Mouse (Mus musculus) embryo, embryonic 10.5 days (tissue): ENCODE measurements around the gene Foxs1.

ENCODE experiments used
- DNase-seq: peaks from one replicate; pipeline ENCODE4 v3.0.0-alpha.2; 2015; ENCODE audit warnings: low spot score

Foxs1 gene

DNA sequence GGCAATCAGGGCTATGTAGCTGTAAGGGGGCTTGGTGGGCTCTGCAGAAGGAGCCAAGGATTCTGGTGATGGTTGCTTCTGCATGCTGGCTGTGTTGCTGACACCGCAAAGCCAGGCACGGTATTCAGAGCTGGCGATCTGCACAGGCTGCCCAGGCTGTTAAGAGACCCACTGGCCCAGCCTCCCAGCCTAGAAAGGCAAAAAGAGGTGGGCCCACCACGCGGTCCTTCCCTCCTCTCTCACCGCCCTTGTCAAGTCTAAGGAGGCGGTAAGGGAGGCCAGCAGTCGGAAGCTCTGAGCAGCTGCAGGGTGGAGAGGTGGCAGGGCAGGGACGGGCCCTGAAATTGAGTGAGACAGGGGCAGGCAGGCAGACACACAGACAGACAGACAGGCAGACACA lies at the start of gene Foxs1:
Gene Foxs1, minus strand, starts transcription at position 161 of the 400 bp plus-strand sequence.
- no peak for DNase-seq

GRCm38 (mm10) chr2:152976991-152977390 lies 44.0 kb upstream of the Foxs1 start:
- no peak for DNase-seq

- no peak for DNase-seq
These were observed 32.5 kb upstream of the Foxs1 start for GRCm38 (mm10) chr2:152965555-152965954.

DNA sequence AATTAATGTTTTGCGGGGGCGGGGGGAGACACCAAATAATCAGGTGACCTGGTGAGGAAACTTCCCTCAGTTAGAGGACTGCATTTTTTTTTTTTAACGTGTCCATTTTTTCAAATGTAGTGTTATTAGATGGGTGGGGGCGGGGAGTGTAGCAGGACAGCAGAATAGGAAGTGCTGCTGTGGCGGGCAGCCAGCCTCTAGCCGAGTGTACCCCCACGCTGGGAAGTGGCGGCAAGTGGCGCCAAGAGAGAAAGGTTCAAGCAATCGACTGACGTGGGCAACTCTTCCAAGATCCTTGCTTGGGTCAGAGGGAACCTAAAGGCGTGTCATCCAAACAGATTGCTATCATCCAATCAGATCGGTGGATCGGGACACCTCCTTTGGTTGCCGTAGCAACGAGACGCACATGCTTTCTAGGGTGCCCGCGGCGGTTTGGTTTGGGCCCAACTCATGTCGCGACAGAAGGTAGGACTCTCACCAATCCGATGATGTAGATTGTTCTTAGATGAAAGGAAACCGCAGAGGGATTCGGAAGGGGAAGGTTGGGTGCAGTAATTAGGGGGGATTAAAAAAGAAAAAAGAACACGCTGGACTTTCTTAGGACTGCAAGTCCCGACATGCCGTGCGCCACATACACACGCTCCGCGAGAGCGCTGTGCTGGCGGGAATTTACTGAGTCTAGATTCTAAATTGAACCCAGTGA lies 29.2 kb upstream of the Foxs1 start, which contains the start of gene Ttll9:
Gene Ttll9, plus strand, starts transcription at position 395 of the 703 bp plus-strand sequence.
- peak; percentile 95 for DNase-seq

DNA sequence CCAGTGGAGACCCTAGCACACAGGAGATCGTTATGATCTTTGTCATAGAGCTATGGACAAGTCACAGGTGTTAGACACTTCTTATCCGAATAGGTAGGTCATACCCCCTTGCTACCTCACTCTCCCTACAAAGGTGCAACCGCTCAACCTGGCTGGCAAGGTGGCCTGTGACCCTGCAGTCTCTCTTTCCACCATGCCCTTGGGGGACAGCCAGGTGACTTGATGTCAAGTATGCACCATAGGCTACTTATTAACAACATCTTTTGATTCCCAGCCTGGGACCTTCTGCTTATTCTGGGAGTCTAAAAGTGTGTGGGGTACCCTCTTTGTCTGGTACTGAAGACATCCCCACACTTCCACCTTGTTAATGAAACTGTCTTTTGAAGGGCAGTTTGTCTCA lies 25.1 kb upstream of the Foxs1 start:
- DNase-seq, result no peak

DNA sequence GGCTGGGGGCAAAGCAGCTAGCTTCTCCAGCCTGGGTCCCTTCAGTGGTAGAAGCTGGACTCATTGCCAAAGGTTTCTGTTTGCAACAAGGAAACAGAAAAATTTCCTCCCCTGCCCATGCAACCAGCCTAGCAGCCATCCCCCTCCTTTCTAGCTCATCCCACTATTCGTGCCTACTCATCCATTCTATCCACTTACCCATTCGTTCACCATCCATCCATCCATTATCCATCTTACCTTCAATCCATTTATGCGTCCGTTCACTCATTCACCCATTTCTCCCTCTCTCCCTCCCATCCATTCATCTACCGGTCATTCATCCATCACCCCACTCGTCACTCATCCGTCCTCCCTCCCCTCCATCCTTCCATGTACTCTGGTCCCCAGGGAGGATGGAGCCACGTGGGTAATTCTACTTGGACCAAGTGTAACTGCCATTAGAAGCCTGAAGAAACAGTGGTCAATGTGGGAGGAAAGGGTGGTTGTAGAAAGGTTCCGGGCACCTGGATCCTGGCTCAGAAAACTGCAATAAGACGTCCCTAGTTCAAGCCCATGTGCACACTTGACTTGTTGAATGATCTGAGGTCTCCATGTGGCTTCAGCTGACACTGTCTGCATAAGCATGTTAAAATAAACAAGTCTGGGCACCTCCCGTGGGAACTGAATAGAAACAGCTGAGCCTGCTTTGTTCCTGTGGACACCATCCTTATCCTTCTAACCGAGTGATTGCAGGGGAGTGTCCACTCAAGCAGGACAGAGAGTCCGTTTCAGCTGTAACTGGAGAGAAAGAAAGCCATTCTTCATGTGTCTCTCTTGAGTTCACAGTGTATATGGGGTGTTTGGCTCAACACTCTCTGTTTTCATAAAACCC lies 19.1 kb upstream of the Foxs1 start:
- peak; percentile 58 for DNase-seq

GRCm38 (mm10) chr2:152951065-152951849 lies 18.2 kb upstream of the Foxs1 start, which contains the start of gene Dusp15:
TSS of gene Dusp15 (minus strand) at chr2:152951698.
- DNase-seq, result peak; percentile 59

- no peak for DNase-seq
These were observed 17.5 kb upstream of the Foxs1 start for GRCm38 (mm10) chr2:152950358-152951064.

GRCm38 (mm10) chr2:152948438-152949020 lies 15.5 kb upstream of the Foxs1 start:
- no peak for DNase-seq

- DNase-seq, result no peak
These were observed 14.1 kb upstream of the Foxs1 start for GRCm38 (mm10) chr2:152947098-152947497.

DNA sequence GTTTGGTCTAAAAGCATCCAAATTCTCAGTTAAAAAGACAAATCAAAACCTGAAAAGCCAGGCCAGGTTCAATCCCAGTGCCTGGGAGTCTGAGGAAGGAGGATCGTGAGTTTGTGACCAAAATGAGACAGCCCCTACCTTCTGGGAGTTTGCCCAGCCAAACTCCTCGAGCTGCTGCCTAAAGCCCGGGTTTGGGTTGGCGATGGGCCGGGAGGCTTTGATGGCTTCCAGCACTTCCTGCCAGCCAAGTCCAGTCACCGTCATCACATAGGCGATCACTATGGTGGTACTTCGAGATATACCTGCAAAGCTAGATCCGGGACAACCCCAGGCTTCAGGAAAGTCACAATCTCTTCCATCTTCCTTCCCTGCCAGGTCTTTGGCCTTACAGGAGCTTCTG lies 11.0 kb upstream of the Foxs1 start:
- no peak for DNase-seq

- no peak for DNase-seq
These were observed 10.6 kb upstream of the Foxs1 start for GRCm38 (mm10) chr2:152943568-152943967.

DNA sequence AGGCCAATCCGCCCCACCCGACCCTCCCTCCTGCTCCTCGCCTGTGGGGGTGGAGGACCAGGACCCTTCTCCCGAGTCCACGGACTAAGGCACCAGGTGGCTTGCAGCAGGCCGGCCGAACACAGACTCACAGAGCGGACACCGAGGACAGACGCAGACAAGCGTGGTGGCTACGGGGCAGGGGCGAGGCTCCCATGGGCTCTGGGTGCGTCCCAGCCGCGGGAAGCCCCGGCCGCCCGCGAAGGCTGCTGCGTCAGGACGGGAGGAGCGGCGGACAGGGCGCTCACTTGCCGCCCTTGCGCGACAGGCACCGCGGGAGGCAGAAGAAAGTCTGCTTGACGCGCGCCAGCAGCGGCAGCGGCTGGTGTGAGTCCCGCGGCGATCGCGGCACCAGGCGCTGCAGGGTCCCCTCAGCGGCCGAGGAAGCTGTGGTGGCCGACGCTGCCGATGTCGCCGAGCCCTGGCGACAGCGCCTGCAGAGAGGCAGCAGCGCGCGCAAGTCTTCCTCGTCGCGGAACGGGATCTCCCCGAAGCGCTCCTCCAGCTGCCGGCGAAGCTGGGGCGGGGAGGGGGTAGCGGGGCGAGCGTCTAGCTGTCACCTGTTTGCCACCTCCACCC lies 10.0 kb upstream of the Foxs1 start:
- no peak for DNase-seq

- DNase-seq, result no peak
These were observed 8.8 kb upstream of the Foxs1 start for GRCm38 (mm10) chr2:152941776-152942175.

DNA sequence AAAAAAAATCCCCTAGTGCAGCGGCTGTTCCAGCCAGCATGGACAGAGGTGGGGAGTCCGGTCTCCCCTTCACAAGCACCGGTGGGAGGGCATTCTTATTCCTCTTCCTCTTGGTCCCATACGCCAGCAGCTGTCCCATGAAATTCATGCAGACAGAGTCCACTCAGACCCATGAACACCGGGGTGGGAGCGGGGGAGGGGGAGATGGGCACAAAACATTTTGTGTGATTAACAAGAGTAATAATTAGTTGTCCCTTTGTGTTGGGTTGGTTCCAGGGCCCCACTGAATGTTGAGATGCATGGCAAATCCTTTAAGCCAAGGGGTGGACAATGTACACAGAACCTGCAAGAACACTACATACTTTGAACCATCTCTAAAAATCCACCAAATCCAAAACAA lies 8.1 kb upstream of the Foxs1 start:
- no peak for DNase-seq

- DNase-seq, result peak; percentile 72
These were observed 6.8 kb upstream of the Foxs1 start for GRCm38 (mm10) chr2:152939846-152940245.

- peak; percentile 82 for DNase-seq
These were observed 606 bp upstream of the Foxs1 start for GRCm38 (mm10) chr2:152933614-152934013.

DNA sequence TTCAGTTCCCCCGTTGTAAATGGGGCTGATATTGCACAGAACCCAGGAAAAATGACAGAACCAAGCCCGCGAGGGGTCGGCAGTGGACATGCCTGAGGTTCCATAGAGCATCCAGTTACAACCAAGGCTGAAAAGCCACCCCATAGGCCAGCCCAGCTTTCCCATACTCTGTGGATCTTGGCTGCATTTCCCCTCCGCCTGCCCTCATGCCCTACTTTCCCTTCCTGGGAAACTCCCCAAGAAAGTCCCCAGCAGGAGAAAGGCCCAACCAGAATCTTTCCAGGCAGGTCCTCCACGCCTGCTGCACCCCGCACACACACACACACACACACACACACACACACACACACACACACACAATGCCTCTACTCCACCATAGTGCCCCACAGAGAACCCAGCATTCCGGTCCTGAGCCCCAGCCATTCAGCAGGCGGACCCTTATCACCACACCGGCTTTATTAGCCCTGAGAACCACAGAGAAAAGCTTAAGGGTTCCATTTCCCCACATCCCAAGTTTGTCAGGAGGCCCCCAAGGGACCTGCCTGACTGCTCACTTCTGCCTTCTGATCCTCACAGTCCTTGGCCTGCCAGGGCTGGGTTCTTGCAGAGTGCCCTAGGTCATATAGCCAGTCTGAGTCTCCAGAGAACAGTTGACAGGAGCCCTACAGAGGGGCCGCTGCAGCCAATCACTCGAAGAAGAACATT lies 1.4 kb downstream of the Foxs1 start:
- no peak for DNase-seq

DNA sequence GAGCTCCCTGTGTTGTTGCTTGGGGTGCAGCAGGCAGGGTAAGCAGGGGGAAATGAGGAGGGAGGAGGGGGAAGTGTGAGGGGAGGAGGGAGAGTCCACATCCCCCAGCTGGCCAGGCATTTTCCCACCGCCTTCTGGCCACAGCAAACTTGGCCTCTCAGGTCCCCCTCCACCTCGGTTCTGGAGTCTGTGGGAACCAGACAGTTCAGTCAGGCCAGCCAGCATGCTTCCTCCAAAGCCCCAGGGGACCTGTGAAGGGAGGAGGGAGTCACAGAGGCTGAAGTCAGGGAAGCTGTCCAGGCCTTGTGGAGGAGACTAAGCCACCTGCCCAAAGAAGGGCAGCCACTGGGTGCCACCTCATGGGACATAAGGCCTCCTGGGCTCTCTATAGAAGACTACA lies 2.7 kb downstream of the Foxs1 start:
- no peak for DNase-seq

GRCm38 (mm10) chr2:152928988-152929370 lies 4.0 kb downstream of the Foxs1 start:
- no peak for DNase-seq
